Mouse (Mus musculus) embryonic facial prominence, embryonic 14.5 days (tissue): ENCODE results near the gene Alg9. TPM values are rescaled to one million over a fixed set of nuclear protein-coding genes. Genes with fewer than 3 reads are reported as not detected.

Source experiments
- ATAC-seq: fragments of 200-750 bp; cut with Nextera tagmentation; 2 replicates; pipeline ENCODE4 v1.8.0; 2017; ENCODE audit warnings: low read depth, moderate number of reproducible peaks, moderate TSS enrichment
- DNase-seq: peaks from one replicate; pipeline ENCODE4 v3.0.0-alpha.2; 2015; ENCODE audit warnings: low spot score
- H3K27ac ChIP-seq: fragments of 300-500 bp; sonication (generic); replicated peaks from 2 replicates; pipeline ENCODE4 v1.5.1; 2014; ENCODE audit warnings: low read depth, mild to moderate bottlenecking, low read length, moderate library complexity
- H3K27me3 ChIP-seq: fragments of 300-500 bp; sonication (generic); replicated peaks from 2 replicates; pipeline ENCODE4 v1.6.1; 2014; ENCODE audit warnings: low read length; ENCODE audit not compliant: control insufficient read depth, insufficient read depth
- H3K36me3 ChIP-seq: fragments of 300-500 bp; sonication (generic); 2 replicates; pipeline ENCODE4 v1.6.1; 2014; ENCODE audit warnings: low read length, mixed read lengths; ENCODE audit not compliant: control insufficient read depth, insufficient read depth
- H3K4me1 ChIP-seq: fragments of 300-500 bp; sonication (generic); 2 replicates; pipeline ENCODE4 v1.6.1; 2014; ENCODE audit warnings: antibody characterized with exemption, low read length; ENCODE audit not compliant: control insufficient read depth, insufficient read depth
- H3K4me2 ChIP-seq: fragments of 300-500 bp; sonication (generic); 2 replicates; pipeline ENCODE4 v1.6.1; 2014; ENCODE audit warnings: low read depth, mild to moderate bottlenecking, low read length, moderate library complexity, mixed read lengths
- H3K4me3 ChIP-seq: fragments of 300-500 bp; sonication (generic); 2 replicates; pipeline ENCODE4 v1.5.1; 2014; ENCODE audit warnings: low read depth, mild to moderate bottlenecking, low read length
- H3K9ac ChIP-seq: fragments of 300-500 bp; sonication (generic); 2 replicates; pipeline ENCODE4 v1.6.1; 2014; ENCODE audit warnings: low read depth, mild to moderate bottlenecking, low read length, moderate library complexity, mixed read lengths
- H3K9me3 ChIP-seq: fragments of 300-500 bp; sonication (generic); 2 replicates; pipeline ENCODE4 v1.6.1; 2016; ENCODE audit warnings: low read length; ENCODE audit not compliant: control insufficient read depth
- WGBS: fragments of 180-500 bp; shearing (Covaris S2); extraction: QIAGEN DNeasy Blood & Tissue Kit; methylation state at CpG from one replicate; pipeline ENCODE4 v1.1.7; 2014; 5-methylcytosine and 5-hydroxymethylcytosine counted together
- polyA plus RNA-seq: library from polyadenylated mRNA; unstranded; fragments of >200 nt; fragmentation: Nextera tagmentation; extraction: Ambion mirVana; gene quantifications from 2 replicates; pipeline ENCODE4 v1.2.1, GENCODE M21; 2014

Gene Alg9
- polyA plus RNA-seq, 1 experiment from 2014 or later, result 35.7 TPM

- peak within 1 kb of the TSS; percentile 70 for H3K9ac ChIP-seq
- DNase-seq (peak; percentile 99), ATAC-seq (peak; percentile 96)
- H3K27me3 ChIP-seq, result no peaks in the 10 kb centered on the region
- H3K4me2 ChIP-seq, result peak within 1 kb of the TSS; percentile 69
- H3K4me1 ChIP-seq, result peaks cover 6% of the 10 kb centered on the region; the same call in 1 of the 2 replicates
- no peaks in the 10 kb centered on the region for H3K9me3 ChIP-seq
- WGBS, result 5% methylated on average over 41 of the region's 59 CpGs
- peak within 1 kb of the TSS; percentile 60 for H3K4me3 ChIP-seq
- H3K36me3 ChIP-seq, result peaks cover 17% of the 10 kb centered on the region; the same call in 1 of the 2 replicates
- H3K27ac ChIP-seq, result peak within 1 kb of the TSS; percentile 91
These were observed 6.5 kb upstream of the Alg9 start, which contains the start of gene Fdxacb1 for GRCm38 (mm10) chr9:50768107-50769002. TSS of gene Fdxacb1 (plus strand) at chr9:50768236.

- H3K4me2 ChIP-seq, result no peak overlapping the region
- 83% methylated on average over 2 of the region's 2 CpGs for WGBS
- no peak overlapping the region for H3K27ac ChIP-seq
- H3K4me3 ChIP-seq, result no peak overlapping the region
- H3K27me3 ChIP-seq, result no peaks in the 10 kb centered on the region
- no peak for ATAC-seq
- H3K9me3 ChIP-seq, result no peaks in the 10 kb centered on the region
- peaks cover 13% of the 10 kb centered on the region; the same call in 1 of the 2 replicates for H3K4me1 ChIP-seq
- peaks cover 17% of the 10 kb centered on the region; the same call in 1 of the 2 replicates for H3K36me3 ChIP-seq
- no peak overlapping the region for H3K9ac ChIP-seq
- no peak for DNase-seq
These were observed 4.8 kb upstream of the Alg9 start for GRCm38 (mm10) chr9:50770011-50770410.

GRCm38 (mm10) chr9:50774026-50774462 is 775 bp upstream of the Alg9 start:
- DNase-seq, result no peak
- ATAC-seq, result no peak
- WGBS, result 74% methylated on average over 4 of the region's 4 CpGs
- no peaks in the 10 kb centered on the region for H3K27me3 ChIP-seq
- 0 out of 2 replicates have a peak overlapping the region, but pooled peaks have one; percentile 90 for H3K27ac ChIP-seq
- peak overlapping the region; percentile 83 for H3K4me2 ChIP-seq
- peak overlapping the region; percentile 93; the same call in 1 of the 2 replicates for H3K9ac ChIP-seq
- H3K4me3 ChIP-seq, result peak overlapping the region; percentile 95
- no peaks in the 10 kb centered on the region for H3K9me3 ChIP-seq
- H3K36me3 ChIP-seq, result peaks cover 32% of the 10 kb centered on the region
- H3K4me1 ChIP-seq, result peaks cover 19% of the 10 kb centered on the region

GRCm38 (mm10) chr9:50775662-50776126 is 875 bp downstream of the Alg9 start:
- peak; percentile 19 for DNase-seq
- peaks cover 45% of the 10 kb centered on the region for H3K36me3 ChIP-seq
- peaks cover 15% of the 10 kb centered on the region; the same call in 1 of the 2 replicates for H3K4me1 ChIP-seq
- H3K27me3 ChIP-seq, result no peaks in the 10 kb centered on the region
- ATAC-seq, result peak; percentile 48
- under 1% methylated on average over 17 of the region's 30 CpGs for WGBS
- H3K4me3 ChIP-seq, result peak overlapping the region; percentile 95
- H3K9me3 ChIP-seq, result no peaks in the 10 kb centered on the region
- peak overlapping the region; percentile 93 for H3K9ac ChIP-seq
- H3K27ac ChIP-seq, result peak overlapping the region; percentile 90
- H3K4me2 ChIP-seq, result peak overlapping the region; percentile 83

DNA sequence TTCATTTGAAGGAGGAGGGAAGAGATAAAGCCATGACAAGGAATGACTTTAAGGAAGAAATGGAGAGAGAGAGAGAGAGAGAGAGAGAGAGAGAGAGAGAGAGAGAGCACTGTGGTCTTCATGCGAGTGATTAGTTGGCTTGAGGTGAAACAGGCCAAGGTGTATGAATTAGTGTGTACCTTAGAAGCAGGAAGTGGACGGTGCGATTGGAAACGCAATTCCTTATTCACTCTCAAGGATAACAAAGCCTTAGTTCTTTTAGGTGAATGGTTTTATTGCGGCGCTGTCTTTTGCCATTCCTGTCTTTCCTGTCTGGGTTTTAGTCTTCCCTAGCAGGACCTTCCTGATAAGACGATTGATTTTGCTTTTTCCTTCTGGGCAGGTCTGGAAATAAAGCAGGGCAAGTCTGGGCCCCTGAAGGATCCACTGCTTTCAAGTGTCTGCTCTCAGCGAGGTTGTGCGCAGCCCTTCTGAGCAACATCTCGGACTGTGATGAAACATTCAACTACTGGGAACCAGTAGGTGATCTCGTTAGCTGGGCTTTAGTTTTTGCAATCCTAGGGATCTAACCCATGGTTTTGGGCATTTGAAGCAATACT is 1.4 kb downstream of the Alg9 start:
- no peak for ATAC-seq
- no peaks in the 10 kb centered on the region for H3K9me3 ChIP-seq
- peak overlapping the region; percentile 95 for H3K4me3 ChIP-seq
- WGBS, result 63% methylated on average over 11 of the region's 11 CpGs
- 0 out of 2 replicates have a peak overlapping the region, but pooled peaks have one; percentile 90 for H3K27ac ChIP-seq
- peaks cover 15% of the 10 kb centered on the region; the same call in 1 of the 2 replicates for H3K4me1 ChIP-seq
- H3K4me2 ChIP-seq, result peak overlapping the region; percentile 83
- peaks cover 48% of the 10 kb centered on the region for H3K36me3 ChIP-seq
- H3K27me3 ChIP-seq, result no peaks in the 10 kb centered on the region
- H3K9ac ChIP-seq, result peak overlapping the region; percentile 93
- DNase-seq, result no peak

- H3K9me3 ChIP-seq, result no peaks in the 10 kb centered on the region
- no peaks in the 10 kb centered on the region for H3K4me1 ChIP-seq
- no peaks in the 10 kb centered on the region for H3K27me3 ChIP-seq
- 71% methylated on average over 2 of the region's 2 CpGs for WGBS
- peaks cover 87% of the 10 kb centered on the region for H3K36me3 ChIP-seq
- ATAC-seq, result no peak
- H3K4me3 ChIP-seq, result no peak overlapping the region
- no peak for DNase-seq
- no peak overlapping the region for H3K4me2 ChIP-seq
- no peak overlapping the region for H3K9ac ChIP-seq
- H3K27ac ChIP-seq, result no peak overlapping the region
These were observed 7.3 kb downstream of the Alg9 start for GRCm38 (mm10) chr9:50782155-50782554.

GRCm38 (mm10) chr9:50795266-50795665 is 20.4 kb downstream of the Alg9 start:
- Histone ChIP-seq H3K4me3 (no peak overlapping the region), H3K27me3 (no peaks in the 10 kb centered on the region), H3K27ac (no peak overlapping the region), H3K9ac (no peak overlapping the region), H3K9me3 (no peaks in the 10 kb centered on the region), H3K4me1 (no peaks in the 10 kb centered on the region), H3K36me3 (peaks cover 70% of the 10 kb centered on the region), H3K4me2 (no peak overlapping the region)
- DNase-seq (no peak), ATAC-seq (no peak)
- 84% methylated on average over 3 of the region's 3 CpGs for WGBS

DNA sequence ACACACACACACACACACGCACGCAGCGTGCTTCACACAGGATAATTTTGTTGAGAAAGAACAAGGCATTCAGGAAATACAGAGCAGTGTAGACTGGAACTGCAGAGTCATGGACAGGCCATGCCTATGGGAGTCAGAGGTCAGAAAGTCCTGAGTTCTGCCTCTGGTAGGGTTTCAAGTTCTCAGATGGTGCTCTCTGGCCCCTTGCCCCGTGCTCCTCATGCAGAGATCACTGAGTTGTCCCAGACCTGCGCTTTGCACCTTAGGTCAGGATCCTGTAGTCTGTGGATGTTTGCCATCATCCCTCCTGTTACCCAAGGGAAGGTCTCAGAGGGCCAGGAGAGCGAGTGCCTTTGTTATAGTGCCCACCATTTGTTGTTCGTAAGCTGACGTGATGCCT is 22.0 kb downstream of the Alg9 start:
- no peaks in the 10 kb centered on the region for H3K9me3 ChIP-seq
- H3K4me3 ChIP-seq, result no peak overlapping the region
- DNase-seq (no peak), ATAC-seq (no peak)
- no peaks in the 10 kb centered on the region for H3K27me3 ChIP-seq
- no peak overlapping the region for H3K9ac ChIP-seq
- 89% methylated on average over 8 of the region's 8 CpGs for WGBS
- no peak overlapping the region for H3K4me2 ChIP-seq
- no peak overlapping the region for H3K27ac ChIP-seq
- no peaks in the 10 kb centered on the region for H3K4me1 ChIP-seq
- peaks cover 73% of the 10 kb centered on the region for H3K36me3 ChIP-seq
